Mouse (Mus musculus) heart, embryonic 11.5 days (tissue): ENCODE results near the gene Tsc22d1. TPM values are rescaled to one million over a fixed set of nuclear protein-coding genes. Genes with fewer than 3 reads are reported as not detected.

Source experiments
- ATAC-seq: fragments of 200-750 bp; cut with Nextera tagmentation; replicated peaks from 2 replicates; pipeline ENCODE4 v1.8.0; 2017; ENCODE audit warnings: moderate library complexity; ENCODE audit not compliant: insufficient number of reproducible peaks, low FRiP score, low TSS enrichment
- H3K27ac ChIP-seq: fragments of 300-500 bp; sonication (generic); 2 replicates; pipeline ENCODE4 v1.5.1; 2014; ENCODE audit warnings: mild to moderate bottlenecking, low read depth, low read length
- H3K27me3 ChIP-seq: fragments of 300-500 bp; sonication (generic); 2 replicates; pipeline ENCODE4 v1.6.1; 2014; ENCODE audit warnings: mild to moderate bottlenecking, low read length, mixed read lengths; ENCODE audit not compliant: control insufficient read depth, insufficient read depth
- H3K36me3 ChIP-seq: fragments of 300-500 bp; sonication (generic); 2 replicates; pipeline ENCODE4 v1.6.1; 2014; ENCODE audit warnings: mild to moderate bottlenecking, low read length, moderate library complexity, mixed read lengths; ENCODE audit not compliant: control insufficient read depth, insufficient read depth
- H3K4me1 ChIP-seq: fragments of 300-500 bp; sonication (generic); 2 replicates; pipeline ENCODE4 v1.6.1; 2014; ENCODE audit warnings: low read length; ENCODE audit not compliant: control insufficient read depth, insufficient read depth
- H3K4me2 ChIP-seq: fragments of 300-500 bp; sonication (generic); 2 replicates; pipeline ENCODE4 v1.6.1; 2014; ENCODE audit warnings: mild to moderate bottlenecking, moderate library complexity
- H3K4me3 ChIP-seq: fragments of 300-500 bp; sonication (generic); 2 replicates; pipeline ENCODE4 v1.5.1; 2014; ENCODE audit warnings: low read depth, low read length
- H3K9ac ChIP-seq: fragments of 300-500 bp; sonication (generic); 2 replicates; pipeline ENCODE4 v1.6.1; 2014; ENCODE audit warnings: mild to moderate bottlenecking, low read depth, low read length, moderate library complexity
- H3K9me3 ChIP-seq: fragments of 300-500 bp; sonication (generic); replicated peaks from 2 replicates; pipeline ENCODE4 v1.6.1; 2016; ENCODE audit warnings: low read length; ENCODE audit not compliant: control insufficient read depth
- whole genome bisulfite sequencing: fragments of 180-500 bp; shearing (Covaris S2); extraction: QIAGEN DNeasy Blood & Tissue Kit; methylation state at CpG from one replicate; pipeline ENCODE4 v1.1.7; 2014; ENCODE audit not compliant: insufficient replicate concordance; 5-methylcytosine and 5-hydroxymethylcytosine counted together
- polyA plus RNA-seq: library from polyadenylated mRNA; unstranded; fragments of >200 nt; fragmentation: Nextera tagmentation; extraction: Ambion mirVana; gene quantifications from 2 replicates; pipeline ENCODE4 v1.2.1, GENCODE M21; 2014

The Tsc22d1 gene
- polyA plus RNA-seq, 1 experiment from 2014 or later: 444 TPM

DNA sequence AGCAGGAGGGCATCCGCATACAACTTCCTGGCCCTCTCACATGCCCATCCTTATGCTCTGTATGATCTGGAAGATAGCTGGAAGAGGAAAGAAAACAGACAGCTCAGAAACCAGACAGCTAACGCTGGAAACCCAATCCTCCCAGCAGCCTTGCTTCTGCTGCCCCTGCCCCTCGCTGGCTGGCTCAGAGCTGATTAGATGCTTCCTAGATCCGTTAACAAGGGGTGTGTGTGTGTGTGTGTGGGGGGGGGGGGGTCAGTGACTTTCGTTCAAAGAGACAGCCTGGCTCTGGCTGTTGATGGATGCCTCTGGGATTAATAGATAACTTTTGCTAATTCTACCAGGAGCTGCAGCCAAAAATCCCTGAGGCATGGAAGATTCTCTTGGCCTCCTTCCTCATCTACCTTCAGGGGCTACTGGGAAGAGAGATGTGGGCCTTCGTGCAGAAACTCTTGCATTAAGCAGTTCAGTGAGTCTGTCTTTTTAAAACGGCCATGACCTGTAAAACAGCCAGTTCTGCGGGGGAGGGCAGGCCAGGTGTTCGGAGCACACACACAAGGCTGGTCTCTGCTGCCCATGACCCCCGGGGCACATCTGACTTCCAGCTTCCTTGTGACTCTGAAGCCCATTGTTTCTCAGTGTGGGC, 118.5 kb downstream of the Tsc22d1 start:
- H3K4me2 ChIP-seq: peak overlapping the region; percentile 71
- H3K27ac ChIP-seq: peak overlapping the region; percentile 91
- peaks cover 33% of the 10 kb centered on the region for H3K4me1 ChIP-seq
- no peaks in the 10 kb centered on the region for H3K9me3 ChIP-seq
- 13% methylated on average over 10 of the region's 10 CpGs for WGBS
- H3K9ac ChIP-seq: peak overlapping the region; percentile 65
- peak; percentile 67 for ATAC-seq
- no peaks in the 10 kb centered on the region for H3K27me3 ChIP-seq
- H3K36me3 ChIP-seq: no peaks in the 10 kb centered on the region
- H3K4me3 ChIP-seq: peak overlapping the region; percentile 36

DNA sequence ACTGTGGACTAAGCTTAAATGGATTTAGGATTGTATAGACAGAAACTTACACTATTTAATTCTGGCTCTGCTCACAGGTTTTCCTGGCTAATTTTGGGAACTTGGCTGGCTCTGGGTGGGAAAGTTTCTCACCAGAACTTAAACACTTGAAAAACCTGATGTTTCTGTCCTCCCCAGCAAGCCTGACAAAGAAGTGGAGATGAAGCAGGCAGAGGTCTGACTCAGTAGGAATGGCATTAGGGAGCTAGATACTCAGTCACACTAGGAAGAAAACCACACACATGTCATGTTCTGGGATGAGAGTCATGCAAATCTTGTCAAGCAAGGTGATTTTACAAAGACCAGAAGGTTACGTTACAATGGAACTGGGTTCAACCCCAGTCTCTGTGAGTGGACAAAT, 120.3 kb downstream of the Tsc22d1 start:
- Histone ChIP-seq H3K4me1 (peaks cover 28% of the 10 kb centered on the region), H3K9me3 (no peaks in the 10 kb centered on the region), H3K9ac (no peak overlapping the region), H3K4me3 (no peak overlapping the region), H3K4me2 (no peak overlapping the region), H3K27me3 (no peaks in the 10 kb centered on the region), H3K36me3 (no peaks in the 10 kb centered on the region), H3K27ac (peak overlapping the region; percentile 29; the same call in 1 of the 2 replicates)
- no peak for ATAC-seq
- WGBS: 72% methylated on average over 1 of the region's 1 CpGs

- H3K27ac ChIP-seq: no peak overlapping the region
- H3K4me1 ChIP-seq: peaks cover 37% of the 10 kb centered on the region
These were observed 122.2 kb downstream of the Tsc22d1 start for GRCm38 (mm10) chr14:76536921-76537320.

GRCm38 (mm10) chr14:76540005-76540670, 125.4 kb downstream of the Tsc22d1 start:
- H3K9ac ChIP-seq: no peak overlapping the region
- H3K4me2 ChIP-seq: no peak overlapping the region
- no peaks in the 10 kb centered on the region for H3K9me3 ChIP-seq
- H3K4me3 ChIP-seq: no peak overlapping the region
- ATAC-seq: no peak
- no peak overlapping the region for H3K27ac ChIP-seq
- no peaks in the 10 kb centered on the region for H3K27me3 ChIP-seq
- peaks cover 21% of the 10 kb centered on the region for H3K4me1 ChIP-seq
- WGBS: 92% methylated on average over 5 of the region's 5 CpGs
- H3K36me3 ChIP-seq: no peaks in the 10 kb centered on the region

More at GRCm38 (mm10) chr14:76536921-76537320, 122.2 kb downstream of the Tsc22d1 start:
- H3K4me3 ChIP-seq: no peak overlapping the region
- no peak overlapping the region for H3K4me2 ChIP-seq
- H3K36me3 ChIP-seq: no peaks in the 10 kb centered on the region
- H3K27me3 ChIP-seq: no peaks in the 10 kb centered on the region
- no peak for ATAC-seq
- H3K9ac ChIP-seq: no peak overlapping the region
- 38% methylated on average over 6 of the region's 6 CpGs for WGBS
- no peaks in the 10 kb centered on the region for H3K9me3 ChIP-seq

DNA sequence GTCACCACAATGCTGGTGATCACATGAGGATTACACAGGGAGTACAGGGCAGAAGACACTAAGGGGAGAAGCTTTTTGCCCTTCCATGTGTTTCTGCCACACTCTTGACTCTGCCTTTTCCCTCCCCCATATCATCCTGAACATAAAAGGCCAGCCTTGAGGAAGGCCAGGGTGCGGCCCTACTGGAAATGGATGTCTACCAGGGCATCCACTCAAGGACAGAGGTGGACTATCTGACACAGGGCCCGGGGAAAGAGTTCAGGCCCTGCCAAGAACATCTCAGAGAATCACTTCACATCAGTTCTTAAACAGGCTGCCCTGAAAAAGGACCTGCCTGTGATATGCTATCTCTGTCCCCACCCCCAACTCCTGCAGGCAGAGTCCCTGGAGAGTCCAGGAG, 126.6 kb downstream of the Tsc22d1 start:
- Histone ChIP-seq H3K9ac (no peak overlapping the region), H3K36me3 (no peaks in the 10 kb centered on the region), H3K9me3 (no peaks in the 10 kb centered on the region), H3K4me3 (no peak overlapping the region), H3K4me2 (no peak overlapping the region), H3K27ac (0 out of 2 replicates have a peak overlapping the region, but pooled peaks have one; percentile 18), H3K4me1 (peaks cover 18% of the 10 kb centered on the region), H3K27me3 (no peaks in the 10 kb centered on the region)
- WGBS: 20% methylated on average over 2 of the region's 2 CpGs
- no peak for ATAC-seq

DNA sequence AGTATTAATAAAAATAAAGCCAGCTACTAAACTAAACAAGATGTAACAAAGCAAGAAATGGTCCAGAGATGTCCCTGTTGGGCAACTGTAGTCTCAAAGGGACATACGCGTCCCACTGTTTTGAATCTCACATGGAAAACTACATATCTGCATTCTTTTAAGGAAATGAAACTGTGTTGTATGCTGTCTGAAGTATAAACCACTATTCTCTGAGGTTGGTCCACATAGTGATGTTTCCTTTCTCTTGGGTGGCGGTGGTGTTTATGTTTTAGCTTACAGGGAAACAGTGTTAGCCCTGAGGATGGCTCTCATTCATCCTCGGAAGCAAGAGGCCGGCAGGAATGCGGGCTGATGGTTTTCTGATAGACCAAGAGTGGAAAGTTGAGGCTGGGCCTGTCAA, 129.4 kb downstream of the Tsc22d1 start:
- Histone ChIP-seq H3K9ac (no peak overlapping the region), H3K27ac (no peak overlapping the region), H3K4me2 (no peak overlapping the region), H3K36me3 (no peaks in the 10 kb centered on the region), H3K9me3 (no peaks in the 10 kb centered on the region), H3K4me3 (no peak overlapping the region), H3K27me3 (no peaks in the 10 kb centered on the region), H3K4me1 (peaks cover 16% of the 10 kb centered on the region)
- no peak for ATAC-seq
- WGBS: 66% methylated on average over 6 of the region's 6 CpGs

DNA sequence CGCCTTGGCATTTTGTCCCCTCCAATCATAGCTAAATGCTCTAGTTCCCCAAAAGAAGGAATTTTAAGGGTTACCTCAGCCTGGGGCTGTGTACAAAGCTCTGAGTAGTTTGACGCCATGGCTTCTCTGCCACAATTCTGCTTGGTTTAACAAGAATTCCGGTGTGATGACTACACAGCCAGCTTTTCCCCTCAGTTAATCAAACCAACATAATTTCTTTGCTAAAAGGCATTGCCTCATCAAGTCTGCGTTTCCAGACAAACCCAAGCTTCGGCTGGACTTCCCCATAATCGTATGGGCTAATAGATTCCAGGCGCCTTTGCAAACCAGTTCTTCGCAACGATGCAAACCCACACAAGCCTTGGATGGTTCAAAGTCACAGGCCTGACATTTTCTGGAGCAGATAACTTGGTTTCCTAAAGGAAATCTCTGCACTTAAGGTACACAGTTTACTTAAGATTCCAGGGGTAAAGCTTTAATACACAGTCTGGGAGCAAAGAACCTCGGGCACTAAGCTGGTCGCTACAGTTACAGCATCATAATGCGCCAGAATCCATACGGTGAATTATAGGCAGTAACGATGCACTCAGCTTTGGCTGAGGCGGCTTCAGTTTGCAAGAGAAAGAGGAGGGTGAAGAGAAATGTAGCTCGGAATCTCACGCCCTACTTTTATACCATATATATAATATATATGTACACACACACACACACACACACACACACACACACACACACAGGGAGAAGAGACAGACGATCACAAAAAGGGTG, 140.7 kb downstream of the Tsc22d1 start:
- peak overlapping the region; percentile 66; the same call in 1 of the 2 replicates for H3K27ac ChIP-seq
- peak overlapping the region; percentile 80; the same call in 1 of the 2 replicates for H3K9ac ChIP-seq
- WGBS: 66% methylated on average over 18 of the region's 18 CpGs

GRCm38 (mm10) chr14:76556031-76556851, 141.5 kb downstream of the Tsc22d1 start:
- H3K9ac ChIP-seq: peak overlapping the region; percentile 80
- H3K9me3 ChIP-seq: no peaks in the 10 kb centered on the region
- H3K27me3 ChIP-seq: no peaks in the 10 kb centered on the region
- peak; percentile 72 for ATAC-seq
- no peaks in the 10 kb centered on the region for H3K36me3 ChIP-seq
- WGBS: 1% methylated on average over 64 of the region's 67 CpGs
- H3K4me2 ChIP-seq: peak overlapping the region; percentile 94
- H3K27ac ChIP-seq: peak overlapping the region; percentile 66
- peaks cover 15% of the 10 kb centered on the region for H3K4me1 ChIP-seq
- peak overlapping the region; percentile 71 for H3K4me3 ChIP-seq

More for the DNA sequence above, 140.7 kb downstream of the Tsc22d1 start:
- no peak for ATAC-seq
- H3K27me3 ChIP-seq: no peaks in the 10 kb centered on the region
- peaks cover 13% of the 10 kb centered on the region for H3K4me1 ChIP-seq
- peak overlapping the region; percentile 71 for H3K4me3 ChIP-seq
- H3K4me2 ChIP-seq: peak overlapping the region; percentile 94
- H3K36me3 ChIP-seq: no peaks in the 10 kb centered on the region
- no peaks in the 10 kb centered on the region for H3K9me3 ChIP-seq
